Mouse (Mus musculus) CD4-positive, CD25-positive, alpha-beta regulatory T cell, adult 4 months (primary cell): Measurements from ENCODE around the gene Mrap2. TPM values are rescaled to one million over a fixed set of nuclear protein-coding genes. Genes with fewer than 3 reads are reported as not detected.
"Not testable (repeated sequence)": the region's sequence is repeated elsewhere in the genome, so short reads cannot be mapped to it uniquely, and the experiment has no call there.

ENCODE experiments used
- ATAC-seq: one replicate; pipeline ENCODE4 v1.8.0; 2017
- polyA plus RNA-seq, 2 experiments: library from polyadenylated mRNA; unstranded; fragments of 100-300 nt; shearing (Covaris generic); gene quantifications; one replicate each; pipeline ENCODE4 v1.2.1; 2017

The Mrap2 gene
- under 1 TPM in 1 of 2 experiments, not detected in 1; 0.22 TPM for polyA plus RNA-seq

- ATAC-seq = no peak
Measured at GRCm38 (mm10) chr9:87144106-87144505, at the start of gene Mrap2. Gene Mrap2, plus strand, starts transcription at chr9:87144306.

DNA sequence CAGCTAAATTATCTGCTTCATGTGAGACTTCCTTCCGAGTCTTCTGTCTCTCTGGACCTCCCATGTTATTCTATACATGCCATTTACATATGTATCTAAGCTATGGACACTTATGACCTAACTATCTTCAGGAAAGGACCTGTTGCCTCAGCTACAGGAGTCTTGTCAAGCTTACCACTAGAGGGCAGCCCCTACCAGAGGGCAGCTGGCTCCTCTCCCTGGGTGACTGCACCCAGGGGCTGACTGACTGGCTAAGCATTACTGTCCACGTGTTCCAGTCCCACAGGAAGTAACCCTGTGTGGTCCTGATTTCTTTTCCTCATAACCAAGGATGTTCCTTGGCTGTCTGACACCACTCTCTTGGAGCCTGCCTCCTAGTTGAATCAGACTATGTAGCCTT is 46.1 kb upstream of the Mrap2 start:
- no peak for ATAC-seq

DNA sequence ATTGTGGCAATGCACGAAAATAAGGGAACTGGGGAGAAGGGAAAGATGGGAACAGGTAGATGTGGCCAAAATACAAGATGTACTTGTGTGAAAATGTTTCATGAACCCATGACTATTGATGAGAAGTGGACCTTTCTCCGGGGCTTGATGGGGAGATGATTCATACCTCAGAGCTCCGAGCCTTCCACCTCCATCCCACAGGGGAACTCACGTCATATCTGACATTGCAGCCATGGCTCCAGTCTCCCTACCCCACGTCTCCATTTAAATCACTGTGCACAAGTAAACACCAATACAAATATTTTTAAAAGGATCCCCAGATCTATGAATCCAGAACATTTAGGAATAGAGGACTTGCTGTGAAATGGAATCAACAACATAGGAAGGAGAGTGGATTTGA is 29.1 kb upstream of the Mrap2 start:
- ATAC-seq = no peak

DNA sequence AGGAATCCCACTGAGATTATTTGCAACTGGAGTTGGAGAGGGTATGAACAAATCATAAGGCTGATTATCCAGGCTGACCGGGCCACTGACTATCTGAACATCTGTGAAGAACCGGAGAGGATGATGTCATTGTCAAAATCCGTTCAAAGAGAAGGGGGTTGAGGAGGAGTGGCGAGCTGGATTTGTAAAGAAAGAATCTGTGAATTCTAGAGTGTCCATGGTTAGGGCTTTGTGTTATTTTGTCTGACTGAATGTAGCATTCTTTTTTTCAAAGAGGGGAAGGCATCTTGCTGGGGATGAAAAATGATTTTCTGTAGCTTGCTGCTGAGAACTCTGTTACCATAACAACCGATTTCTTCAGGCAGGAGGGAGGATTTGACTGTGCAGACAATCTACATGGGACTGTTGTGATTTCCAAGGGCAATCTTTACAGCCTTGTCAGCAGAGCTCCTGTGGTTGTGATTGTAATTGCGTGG is 28.6 kb upstream of the Mrap2 start:
- ATAC-seq = no peak

- ATAC-seq = no peak
Measured at GRCm38 (mm10) chr9:87115978-87116377, 28.1 kb upstream of the Mrap2 start.

- ATAC-seq = no peak
Measured at GRCm38 (mm10) chr9:87118996-87119395, 25.1 kb upstream of the Mrap2 start.

- no peak for ATAC-seq
Measured at GRCm38 (mm10) chr9:87121956-87122493, 22.1 kb upstream of the Mrap2 start.

DNA sequence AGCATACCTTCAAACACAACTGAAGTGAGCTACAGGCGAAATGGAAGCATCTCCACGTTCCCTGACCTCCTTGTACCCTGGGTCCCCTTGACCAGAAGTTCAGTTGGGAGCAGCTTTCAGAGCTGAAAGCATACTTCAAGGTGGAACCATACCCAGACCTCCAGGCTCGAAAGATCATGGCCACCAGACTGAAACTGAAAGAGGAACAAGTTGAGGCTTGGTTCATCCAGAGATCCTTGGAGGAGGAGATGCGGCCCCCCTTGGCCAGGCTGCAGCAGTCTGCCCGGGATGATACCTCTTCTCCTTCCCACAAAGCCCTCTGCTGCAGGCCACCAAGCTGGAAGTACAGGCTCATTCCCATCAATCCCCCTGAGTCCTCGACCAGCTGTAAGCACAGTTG is 17.1 kb upstream of the Mrap2 start:
- ATAC-seq = not testable (repeated sequence)

GRCm38 (mm10) chr9:87135765-87136558 is 8.1 kb upstream of the Mrap2 start:
- ATAC-seq = no peak

- ATAC-seq = no peak
Measured at GRCm38 (mm10) chr9:87143076-87143475, 1.0 kb upstream of the Mrap2 start.

- no peak for ATAC-seq
Measured at GRCm38 (mm10) chr9:87144532-87144931, 426 bp downstream of the Mrap2 start.

- ATAC-seq = no peak
Measured at GRCm38 (mm10) chr9:87145180-87145579, 1.1 kb downstream of the Mrap2 start.

DNA sequence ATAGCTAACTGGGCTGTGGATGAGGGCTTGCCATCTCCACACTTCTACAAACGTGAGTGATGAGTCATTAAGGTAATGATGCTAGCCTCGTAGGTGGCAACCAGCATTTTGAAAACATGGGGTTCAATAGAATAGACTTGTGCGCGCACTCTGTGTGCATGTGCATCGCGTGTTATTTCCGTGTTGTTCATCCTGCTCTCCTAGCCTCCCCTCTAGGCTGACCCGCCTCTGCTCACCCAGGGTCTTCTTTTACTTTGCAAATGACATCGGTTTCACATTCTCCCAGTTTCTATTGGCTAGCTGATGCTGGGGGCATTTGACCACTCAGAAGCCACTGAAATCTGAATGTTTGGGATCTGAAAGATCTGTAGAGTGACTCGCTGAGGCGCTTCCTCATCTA is 1.6 kb downstream of the Mrap2 start:
- no peak for ATAC-seq

DNA sequence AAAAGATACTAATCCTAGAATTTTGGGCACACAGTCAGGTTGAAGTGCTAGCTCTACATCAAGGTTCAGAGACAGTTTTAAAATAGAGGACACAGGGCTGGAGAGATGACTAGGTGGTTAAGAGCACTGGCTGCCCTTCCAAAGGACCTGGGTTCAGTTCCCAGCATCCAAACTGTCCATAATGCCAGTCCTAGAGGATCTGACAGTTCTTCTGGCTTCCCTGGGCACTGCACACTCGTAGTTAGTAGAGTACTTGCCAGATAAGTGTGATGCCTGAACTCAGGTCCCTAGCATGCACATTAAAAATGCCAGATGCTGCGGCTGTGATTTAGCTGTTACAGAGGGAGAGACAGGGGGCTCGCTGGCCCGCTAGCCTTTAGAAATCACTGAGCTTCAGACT is 2.3 kb downstream of the Mrap2 start:
- ATAC-seq = no peak

DNA sequence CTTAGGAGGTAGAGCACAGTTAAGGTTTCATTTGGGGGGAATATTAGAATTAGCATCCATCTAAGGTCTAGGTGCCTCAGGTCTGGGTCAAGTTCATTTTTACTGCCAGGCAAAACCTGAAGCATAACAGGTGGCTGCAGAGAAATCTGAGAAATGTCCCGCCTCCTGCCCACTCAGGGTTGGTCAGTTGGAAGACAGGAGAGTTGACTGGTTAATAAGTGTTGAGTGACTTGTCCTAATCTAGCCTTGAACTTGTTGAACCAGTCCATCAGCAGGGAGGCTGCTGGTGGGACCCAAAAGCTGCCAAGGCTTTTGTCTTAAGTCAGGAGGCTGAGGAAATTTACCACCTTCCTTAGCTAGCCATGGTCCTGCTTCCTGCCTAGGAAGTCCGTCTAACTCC is 3.8 kb downstream of the Mrap2 start:
- ATAC-seq = no peak

DNA sequence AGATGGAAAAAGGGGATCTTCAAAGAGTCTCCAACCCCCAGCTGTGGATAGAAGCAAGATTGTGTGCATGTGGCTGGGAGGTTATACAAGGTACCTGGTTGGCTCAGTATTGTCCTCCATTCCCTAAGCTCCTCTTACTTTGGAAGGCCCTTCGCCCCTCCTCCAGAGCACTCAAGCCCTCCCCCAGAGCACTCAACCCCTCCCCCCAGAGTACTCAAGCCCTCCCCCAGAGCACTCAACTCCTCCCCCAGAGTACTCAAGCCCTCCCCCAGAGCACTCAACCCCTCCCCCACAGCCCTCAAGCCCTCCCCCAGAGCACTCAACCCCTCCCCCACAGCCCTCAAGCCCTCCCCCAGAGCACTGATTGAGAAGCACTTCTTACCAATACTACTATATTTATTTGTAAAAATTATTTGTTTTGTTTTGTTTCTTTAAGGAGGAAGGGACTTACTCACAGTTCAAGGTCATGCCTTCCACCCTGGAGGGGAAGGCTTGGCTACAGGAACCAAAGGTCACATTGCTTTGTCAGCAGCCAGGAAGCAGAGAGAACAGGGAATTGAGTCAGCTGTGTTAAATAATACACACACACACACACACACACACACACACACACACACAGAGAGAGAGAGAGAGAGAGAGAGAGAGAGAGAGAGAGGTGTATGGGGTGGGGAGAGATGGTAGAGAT is 8.7 kb downstream of the Mrap2 start:
- no peak for ATAC-seq

- ATAC-seq = no peak
Measured at GRCm38 (mm10) chr9:87162559-87162958, 18.5 kb downstream of the Mrap2 start.

GRCm38 (mm10) chr9:87167001-87167830 is 23.1 kb downstream of the Mrap2 start:
- no peak for ATAC-seq

GRCm38 (mm10) chr9:87168051-87168450 is 23.9 kb downstream of the Mrap2 start:
- ATAC-seq = no peak

DNA sequence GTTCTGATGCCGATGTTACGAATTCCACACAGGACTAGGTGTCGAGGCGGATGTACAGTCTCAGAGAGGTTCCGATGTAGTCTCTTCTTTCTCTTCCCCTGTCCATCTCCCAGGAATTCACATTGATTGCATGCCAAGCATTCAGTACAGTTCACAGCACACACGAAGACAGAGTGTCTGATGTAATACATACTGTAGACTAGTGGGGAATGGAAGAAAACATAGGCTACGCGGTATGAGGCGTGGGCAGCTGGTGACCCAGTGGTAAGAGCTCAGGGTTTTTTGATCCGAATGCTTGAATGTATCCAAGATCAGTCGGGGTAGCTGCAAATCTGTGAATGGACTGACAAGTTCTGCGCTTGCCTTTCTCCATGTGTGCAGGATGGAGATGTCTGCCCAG is 25.0 kb downstream of the Mrap2 start:
- ATAC-seq = no peak

- no peak for ATAC-seq
Measured at GRCm38 (mm10) chr9:87170891-87171290, 26.8 kb downstream of the Mrap2 start.

DNA sequence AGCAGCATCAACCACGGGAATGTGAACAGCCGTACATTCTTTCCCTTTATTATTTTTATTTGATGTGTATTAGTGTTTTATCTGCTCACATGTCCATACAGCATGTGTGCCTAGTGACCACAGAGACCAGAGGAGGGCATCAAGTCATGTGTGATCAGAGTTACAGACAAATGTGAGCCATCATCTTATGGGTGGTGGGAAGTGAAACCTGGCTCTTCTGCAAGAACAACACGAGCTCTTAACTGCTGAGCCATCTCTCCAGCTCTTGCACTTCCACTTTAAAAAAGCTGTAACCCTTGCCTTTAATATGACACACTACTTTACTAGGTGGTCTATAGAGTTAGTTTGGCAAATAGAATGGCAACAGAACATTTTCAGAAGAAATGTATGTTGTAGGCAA is 27.4 kb downstream of the Mrap2 start:
- ATAC-seq = no peak

GRCm38 (mm10) chr9:87178534-87178933 is 34.4 kb downstream of the Mrap2 start:
- ATAC-seq = peak; percentile 43
